Mouse (Mus musculus) forebrain, embryonic 15.5 days (tissue): ENCODE results near the gene Car6. TPM values are rescaled to one million over a fixed set of nuclear protein-coding genes. Genes with fewer than 3 reads are reported as not detected.

Experiments used
- ATAC-seq: fragments of 200-750 bp; cut with Nextera tagmentation; replicated peaks from 2 replicates; pipeline ENCODE4 v1.8.0; 2017; ENCODE audit warnings: mild to moderate bottlenecking, moderate TSS enrichment, moderate library complexity
- H3K27ac ChIP-seq: fragments of 300-500 bp; sonication (generic); replicated peaks from 2 replicates; pipeline ENCODE4 v1.5.1; 2015; ENCODE audit warnings: mild to moderate bottlenecking, inconsistent platforms
- H3K27me3 ChIP-seq: fragments of 300-500 bp; sonication (generic); 2 replicates; pipeline ENCODE4 v1.6.1; 2015; ENCODE audit warnings: inconsistent platforms
- H3K36me3 ChIP-seq: fragments of 300-500 bp; sonication (generic); 2 replicates; pipeline ENCODE4 v1.6.1; 2015; ENCODE audit warnings: mild to moderate bottlenecking, inconsistent platforms
- H3K4me1 ChIP-seq: fragments of 300-500 bp; sonication (generic); 2 replicates; pipeline ENCODE4 v1.6.1; 2015; ENCODE audit warnings: inconsistent platforms
- H3K4me2 ChIP-seq: fragments of 300-500 bp; sonication (generic); replicated peaks from 2 replicates; pipeline ENCODE4 v1.6.1; 2015; ENCODE audit warnings: mild to moderate bottlenecking, inconsistent platforms
- H3K4me3 ChIP-seq: fragments of 300-500 bp; sonication (generic); 2 replicates; pipeline ENCODE4 v1.5.1; 2015; ENCODE audit warnings: mild to moderate bottlenecking, inconsistent platforms
- H3K9ac ChIP-seq: fragments of 300-500 bp; sonication (generic); replicated peaks from 2 replicates; pipeline ENCODE4 v1.6.1; 2015; ENCODE audit warnings: mild to moderate bottlenecking, inconsistent platforms
- H3K9me3 ChIP-seq: fragments of 300-500 bp; sonication (generic); 2 replicates; pipeline ENCODE4 v1.6.1; 2016; ENCODE audit warnings: inconsistent platforms
- WGBS: fragments of 180-500 bp; shearing (Covaris S2); methylation state at CpG from one replicate; pipeline ENCODE4 v1.1.7; 2015; ENCODE audit warnings: mixed read lengths; 5-methylcytosine and 5-hydroxymethylcytosine counted together
- polyA plus RNA-seq: library from polyadenylated mRNA; unstranded; fragments of >200 nt; fragmentation: Nextera tagmentation; extraction: Ambion mirVana; gene quantifications from 2 replicates; pipeline ENCODE4 v1.2.1, GENCODE M21; 2015

Car6 gene
- polyA plus RNA-seq, 1 experiment from 2014 or later = not detected

GRCm38 (mm10) chr4:150211930-150212552, 10.9 kb upstream of the Car6 start:
- ATAC-seq = no peak
- Histone ChIP-seq H3K4me1 (peaks cover 7% of the 10 kb centered on the region), H3K36me3 (no peaks in the 10 kb centered on the region), H3K27ac (no peak overlapping the region), H3K4me2 (peak overlapping the region; percentile 41), H3K9me3 (no peaks in the 10 kb centered on the region), H3K4me3 (0 out of 2 replicates have a peak overlapping the region, but pooled peaks have one; percentile 21), H3K27me3 (no peaks in the 10 kb centered on the region), H3K9ac (no peak overlapping the region)
- 48% methylated on average over 10 of the region's 10 CpGs for WGBS

GRCm38 (mm10) chr4:150210306-150210705, 9.2 kb upstream of the Car6 start:
- WGBS = 90% methylated on average over 8 of the region's 8 CpGs
- ATAC-seq = no peak
- Histone ChIP-seq H3K4me2 (no peak overlapping the region), H3K9ac (no peak overlapping the region), H3K4me3 (no peak overlapping the region), H3K9me3 (no peaks in the 10 kb centered on the region), H3K4me1 (peaks cover 7% of the 10 kb centered on the region), H3K27me3 (no peaks in the 10 kb centered on the region), H3K36me3 (no peaks in the 10 kb centered on the region), H3K27ac (no peak overlapping the region)

GRCm38 (mm10) chr4:150209751-150210150, 8.6 kb upstream of the Car6 start:
- no peaks in the 10 kb centered on the region for H3K9me3 ChIP-seq
- H3K4me2 ChIP-seq = no peak overlapping the region
- H3K4me3 ChIP-seq = no peak overlapping the region
- no peak for ATAC-seq
- no peak overlapping the region for H3K27ac ChIP-seq
- H3K4me1 ChIP-seq = peaks cover 7% of the 10 kb centered on the region
- H3K27me3 ChIP-seq = no peaks in the 10 kb centered on the region
- no peak overlapping the region for H3K9ac ChIP-seq
- no peaks in the 10 kb centered on the region for H3K36me3 ChIP-seq
- WGBS = 90% methylated on average over 5 of the region's 5 CpGs

GRCm38 (mm10) chr4:150204877-150205276, 3.7 kb upstream of the Car6 start:
- Histone ChIP-seq H3K27me3 (no peaks in the 10 kb centered on the region), H3K9ac (no peak overlapping the region), H3K9me3 (no peaks in the 10 kb centered on the region), H3K4me2 (no peak overlapping the region), H3K4me1 (no peaks in the 10 kb centered on the region), H3K36me3 (no peaks in the 10 kb centered on the region), H3K4me3 (no peak overlapping the region), H3K27ac (no peak overlapping the region)
- ATAC-seq = no peak
- 80% methylated on average over 3 of the region's 3 CpGs for WGBS

- Histone ChIP-seq H3K4me3 (no peak overlapping the region), H3K4me1 (no peaks in the 10 kb centered on the region), H3K4me2 (no peak overlapping the region), H3K27ac (no peak overlapping the region), H3K27me3 (no peaks in the 10 kb centered on the region), H3K36me3 (no peaks in the 10 kb centered on the region), H3K9ac (no peak overlapping the region), H3K9me3 (no peaks in the 10 kb centered on the region)
- no peak for ATAC-seq
- WGBS = 88% methylated on average over 5 of the region's 5 CpGs
These were observed 1.6 kb upstream of the Car6 start for GRCm38 (mm10) chr4:150202702-150203101.

- no peak for ATAC-seq
- Histone ChIP-seq H3K36me3 (no peaks in the 10 kb centered on the region), H3K27ac (no peak overlapping the region), H3K9ac (no peak overlapping the region), H3K4me3 (no peak overlapping the region), H3K27me3 (no peaks in the 10 kb centered on the region), H3K4me1 (no peaks in the 10 kb centered on the region), H3K9me3 (no peaks in the 10 kb centered on the region), H3K4me2 (no peak overlapping the region)
- WGBS = 79% methylated on average over 9 of the region's 9 CpGs
These were observed 2.9 kb downstream of the Car6 start for GRCm38 (mm10) chr4:150198268-150198667.

GRCm38 (mm10) chr4:150193915-150194314, 7.2 kb downstream of the Car6 start:
- H3K27ac ChIP-seq = no peak overlapping the region
- WGBS = 32% methylated on average over 1 of the region's 1 CpGs
- no peaks in the 10 kb centered on the region for H3K4me1 ChIP-seq
- no peak overlapping the region for H3K4me2 ChIP-seq
- H3K36me3 ChIP-seq = no peaks in the 10 kb centered on the region
- H3K4me3 ChIP-seq = no peak overlapping the region
- H3K9ac ChIP-seq = no peak overlapping the region
- H3K27me3 ChIP-seq = no peaks in the 10 kb centered on the region
- H3K9me3 ChIP-seq = no peaks in the 10 kb centered on the region
- no peak for ATAC-seq

- Histone ChIP-seq H3K4me2 (no peak overlapping the region), H3K27me3 (no peaks in the 10 kb centered on the region), H3K36me3 (no peaks in the 10 kb centered on the region), H3K4me1 (no peaks in the 10 kb centered on the region), H3K9me3 (no peaks in the 10 kb centered on the region), H3K27ac (no peak overlapping the region), H3K9ac (no peak overlapping the region), H3K4me3 (no peak overlapping the region)
- ATAC-seq = no peak
- WGBS = 84% methylated on average over 6 of the region's 6 CpGs
These were observed 8.9 kb downstream of the Car6 start for GRCm38 (mm10) chr4:150192199-150192598.

GRCm38 (mm10) chr4:150188236-150188635, 12.9 kb downstream of the Car6 start:
- Histone ChIP-seq H3K27me3 (no peaks in the 10 kb centered on the region), H3K36me3 (no peaks in the 10 kb centered on the region)
- WGBS = 42% methylated on average over 11 of the region's 11 CpGs

GRCm38 (mm10) chr4:150181304-150181703, 19.8 kb downstream of the Car6 start:
- Histone ChIP-seq H3K4me3 (no peak overlapping the region), H3K36me3 (no peaks in the 10 kb centered on the region), H3K4me2 (no peak overlapping the region), H3K9me3 (no peaks in the 10 kb centered on the region), H3K4me1 (no peaks in the 10 kb centered on the region), H3K27me3 (no peaks in the 10 kb centered on the region), H3K9ac (no peak overlapping the region), H3K27ac (no peak overlapping the region)
- no peak for ATAC-seq
- 87% methylated on average over 7 of the region's 7 CpGs for WGBS

More at GRCm38 (mm10) chr4:150188236-150188635, 12.9 kb downstream of the Car6 start:
- Histone ChIP-seq H3K27ac (no peak overlapping the region), H3K4me3 (no peak overlapping the region), H3K4me2 (no peak overlapping the region), H3K9me3 (no peaks in the 10 kb centered on the region), H3K4me1 (no peaks in the 10 kb centered on the region), H3K9ac (no peak overlapping the region)
- ATAC-seq = no peak

GRCm38 (mm10) chr4:150178131-150178530, 23.0 kb downstream of the Car6 start:
- 63% methylated on average over 4 of the region's 4 CpGs for WGBS
- H3K9ac ChIP-seq = no peak overlapping the region
- H3K4me1 ChIP-seq = no peaks in the 10 kb centered on the region
- H3K36me3 ChIP-seq = no peaks in the 10 kb centered on the region
- H3K4me2 ChIP-seq = no peak overlapping the region
- no peak overlapping the region for H3K4me3 ChIP-seq
- ATAC-seq = no peak
- no peaks in the 10 kb centered on the region for H3K27me3 ChIP-seq
- H3K9me3 ChIP-seq = no peaks in the 10 kb centered on the region
- no peak overlapping the region for H3K27ac ChIP-seq

GRCm38 (mm10) chr4:150177122-150177521, 24.0 kb downstream of the Car6 start:
- Histone ChIP-seq H3K36me3 (no peaks in the 10 kb centered on the region), H3K27me3 (no peaks in the 10 kb centered on the region), H3K9ac (no peak overlapping the region), H3K4me3 (no peak overlapping the region), H3K27ac (no peak overlapping the region), H3K4me2 (no peak overlapping the region), H3K4me1 (no peaks in the 10 kb centered on the region), H3K9me3 (no peaks in the 10 kb centered on the region)
- WGBS = 80% methylated on average over 8 of the region's 8 CpGs
- no peak for ATAC-seq

- no peaks in the 10 kb centered on the region for H3K27me3 ChIP-seq
- no peaks in the 10 kb centered on the region for H3K9me3 ChIP-seq
- H3K4me3 ChIP-seq = no peak overlapping the region
- no peak overlapping the region for H3K27ac ChIP-seq
- no peaks in the 10 kb centered on the region for H3K4me1 ChIP-seq
- H3K4me2 ChIP-seq = no peak overlapping the region
- no peak overlapping the region for H3K9ac ChIP-seq
- WGBS = 6% methylated on average over 7 of the region's 7 CpGs
- no peak for ATAC-seq
- no peaks in the 10 kb centered on the region for H3K36me3 ChIP-seq
These were observed 24.6 kb downstream of the Car6 start for GRCm38 (mm10) chr4:150176535-150176934.
